Mouse (Mus musculus) layer of hippocampus, postnatal 10 days (tissue): ENCODE data around the gene Esrrb. TPM values are rescaled to one million over a fixed set of nuclear protein-coding genes. Genes with fewer than 3 reads are reported as not detected.

Experiments
- DNase-seq, 2 experiments: peaks; one replicate each; pipeline ENCODE4 v3.0.0; 2021; ENCODE audit warnings: low spot score in 2 of 2
- total RNA-seq, 2 experiments: library from RNA; stranded (reverse); gene quantifications; 2 replicates each; pipeline ENCODE4 v1.2.3; 2021

Gene Esrrb
- total RNA-seq, 2 experiments from 2014 or later = 0.46 to 0.78 TPM

GRCm38 (mm10) chr12:86562705-86563104 lies 201.8 kb downstream of the Esrrb start:
- DNase-seq = no peak

GRCm38 (mm10) chr12:86565996-86566395 lies 205.1 kb downstream of the Esrrb start:
- DNase-seq = peak; percentile 9 to 40

Other genes starting within 250 kb of the Esrrb start
- gene Gpatch2l, start 119.3 kb upstream of the Esrrb start, total RNA-seq = 10 to 100 TPM; 37.0 to 37.2 TPM